Mouse (Mus musculus) spleen, adult 2 months (tissue): Measurements from ENCODE around the gene Rasa3.

Experiments
- CTCF ChIP-seq: fragments of 200-500 bp; IDR thresholded peaks from 2 replicates; pipeline ENCODE4 v1.5.1; 2011; ENCODE audit warnings: mild to moderate bottlenecking, inconsistent platforms; ENCODE audit not compliant: insufficient read depth, insufficient read length, insufficient replicate concordance; ENCODE audit errors: extremely low read depth
- POLR2A ChIP-seq: fragments of 200-500 bp; IDR thresholded peaks from 2 replicates; pipeline ENCODE4 v1.6.1; 2011; ENCODE audit warnings: low read depth, low read length, inconsistent platforms

GRCm38 (mm10) chr8:13632309-13632708, 45.1 kb downstream of the Rasa3 start:
- TF ChIP-seq POLR2A (no peak), CTCF (no peak)
